Mouse (Mus musculus): ENCODE data around the gene Clic6. TPM values are rescaled to one million over a fixed set of nuclear protein-coding genes. Genes with fewer than 3 reads are reported as not detected.

Clic6 gene
- polyA plus RNA-seq (2016; fragmentation: Nextera tagmentation; extraction: Ambion mirVana) = 13.2 and 15.3 TPM in 2 replicates

DNA sequence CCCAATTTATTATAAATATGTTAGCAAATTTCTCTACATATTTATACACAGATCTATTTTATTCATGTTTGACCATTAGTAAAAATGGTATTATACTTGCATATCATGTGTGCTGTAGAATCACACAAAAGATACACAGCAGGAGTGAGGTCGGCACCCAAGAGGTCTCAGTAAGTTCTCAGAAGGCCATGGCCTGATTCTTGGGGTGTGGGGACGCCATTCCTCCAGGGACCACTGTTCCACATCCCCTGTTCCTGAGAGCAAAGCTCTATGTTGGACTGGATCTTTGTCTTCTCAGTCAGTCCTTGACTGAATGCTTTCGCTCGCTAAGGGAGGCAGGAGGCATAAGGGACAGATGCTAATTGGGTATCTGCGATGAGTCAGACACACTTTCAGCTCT lies at the start of gene Clic6:
Clic6 (plus strand) TSS at position 301 of the 400 bp plus-strand sequence.
- Histone ChIP-seq H3K9me3 (replicated peaks) (no peaks in the 10 kb centered on the region), H3K36me3 (no peaks in the 10 kb centered on the region), H3K27me3 (peaks cover 7% of the 10 kb centered on the region), H3K4me3 (no peak within 1 kb of the TSS), H3K27ac (no peak within 1 kb of the TSS), H3K4me1 (no peaks in the 10 kb centered on the region), H3K9ac (no peak within 1 kb of the TSS), H3K4me2 (replicated peaks) (no peak within 1 kb of the TSS)
- no peak for ATAC-seq (ENCODE audit: low FRiP score)
- 89% methylated on average over 5 of the region's 5 CpGs for WGBS

- H3K27ac ChIP-seq = no peak overlapping the region
- no peak overlapping the region for H3K9ac ChIP-seq
- WGBS = 80% methylated on average over 2 of the region's 2 CpGs
- no peaks in the 10 kb centered on the region for H3K9me3 ChIP-seq (replicated peaks)
- peaks cover 31% of the 10 kb centered on the region for H3K4me1 ChIP-seq
- H3K4me2 ChIP-seq (replicated peaks) = no peak overlapping the region
- no peaks in the 10 kb centered on the region for H3K27me3 ChIP-seq
- H3K4me3 ChIP-seq = no peak overlapping the region
- no peak for ATAC-seq (ENCODE audit: low FRiP score)
- peaks cover 2% of the 10 kb centered on the region; the same call in 1 of the 2 replicates for H3K36me3 ChIP-seq
These were observed 45.8 kb upstream of the Clic6 start for GRCm38 (mm10) chr16:92439775-92440174.

GRCm38 (mm10) chr16:92440229-92440628 lies 45.3 kb upstream of the Clic6 start:
- WGBS = 67% methylated on average over 8 of the region's 8 CpGs
- no peak for ATAC-seq (ENCODE audit: low FRiP score)
- no peaks in the 10 kb centered on the region for H3K9me3 ChIP-seq (replicated peaks)
- H3K4me3 ChIP-seq = no peak overlapping the region
- H3K27ac ChIP-seq = no peak overlapping the region
- H3K4me2 ChIP-seq (replicated peaks) = no peak overlapping the region
- no peak overlapping the region for H3K9ac ChIP-seq
- no peaks in the 10 kb centered on the region for H3K27me3 ChIP-seq
- no peaks in the 10 kb centered on the region for H3K36me3 ChIP-seq
- H3K4me1 ChIP-seq = peaks cover 31% of the 10 kb centered on the region

DNA sequence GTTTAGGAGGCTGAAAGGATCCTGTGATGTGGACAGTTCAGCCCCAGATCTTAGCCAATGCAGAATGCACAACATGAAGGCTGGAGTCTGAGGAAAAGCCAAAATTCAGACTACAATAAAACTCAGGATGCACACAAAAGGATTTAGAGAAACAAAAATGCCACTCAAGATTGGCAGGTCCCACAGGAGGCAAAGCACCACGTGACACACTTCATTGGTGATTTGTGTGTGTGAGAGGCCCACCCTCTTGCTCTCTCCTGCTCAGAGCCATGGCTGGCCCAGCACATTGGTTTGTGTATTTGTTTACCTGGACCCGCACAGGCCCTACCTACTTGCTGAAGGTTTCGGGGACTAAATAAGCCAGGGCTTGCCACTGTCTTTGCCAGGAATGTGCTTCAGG lies 44.3 kb upstream of the Clic6 start:
- H3K4me1 ChIP-seq = peaks cover 27% of the 10 kb centered on the region
- no peak overlapping the region for H3K4me3 ChIP-seq
- H3K27ac ChIP-seq = 0 out of 2 replicates have a peak overlapping the region, but pooled peaks have one; percentile 35
- no peaks in the 10 kb centered on the region for H3K36me3 ChIP-seq
- H3K9ac ChIP-seq = no peak overlapping the region
- 65% methylated on average over 3 of the region's 3 CpGs for WGBS
- no peak for ATAC-seq (ENCODE audit: low FRiP score)
- H3K4me2 ChIP-seq (replicated peaks) = no peak overlapping the region
- H3K9me3 ChIP-seq (replicated peaks) = no peaks in the 10 kb centered on the region
- no peaks in the 10 kb centered on the region for H3K27me3 ChIP-seq

GRCm38 (mm10) chr16:92442150-92442549 lies 43.4 kb upstream of the Clic6 start:
- ATAC-seq (ENCODE audit: low FRiP score) = no peak
- whole genome bisulfite sequencing = 91% methylated on average over 11 of the region's 11 CpGs

DNA sequence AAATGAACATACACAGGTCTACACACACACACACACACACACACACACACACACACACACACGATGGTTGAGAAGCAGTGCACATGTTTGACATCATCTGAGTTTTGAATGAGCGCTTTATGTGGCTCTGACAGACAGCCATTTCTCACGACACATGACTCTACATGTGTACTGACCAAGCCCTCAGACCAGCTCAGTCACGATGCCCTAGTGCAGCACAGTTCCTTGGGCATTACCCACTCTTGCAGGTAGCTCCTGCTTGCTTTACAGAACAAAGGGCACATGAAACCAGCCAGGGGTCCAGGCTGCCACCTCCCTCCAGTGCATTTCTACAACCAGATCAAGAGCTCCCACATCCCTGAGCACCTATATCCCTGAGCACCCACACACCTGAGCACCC lies 42.6 kb upstream of the Clic6 start:
- Histone ChIP-seq H3K27ac (no peak overlapping the region), H3K27me3 (no peaks in the 10 kb centered on the region), H3K9me3 (replicated peaks) (no peaks in the 10 kb centered on the region), H3K4me1 (peaks cover 27% of the 10 kb centered on the region), H3K36me3 (no peaks in the 10 kb centered on the region), H3K4me3 (no peak overlapping the region), H3K4me2 (replicated peaks) (no peak overlapping the region), H3K9ac (no peak overlapping the region)
- 86% methylated on average over 4 of the region's 4 CpGs for WGBS
- ATAC-seq (ENCODE audit: low FRiP score) = no peak

More at GRCm38 (mm10) chr16:92442150-92442549, 43.4 kb upstream of the Clic6 start:
- Histone ChIP-seq H3K4me1 (peaks cover 27% of the 10 kb centered on the region), H3K4me2 (replicated peaks) (no peak overlapping the region), H3K4me3 (no peak overlapping the region), H3K9ac (no peak overlapping the region), H3K9me3 (replicated peaks) (no peaks in the 10 kb centered on the region), H3K27me3 (no peaks in the 10 kb centered on the region), H3K27ac (no peak overlapping the region), H3K36me3 (no peaks in the 10 kb centered on the region)

- Histone ChIP-seq H3K36me3 (no peaks in the 10 kb centered on the region), H3K9me3 (replicated peaks) (no peaks in the 10 kb centered on the region), H3K27ac (no peak overlapping the region), H3K4me3 (no peak overlapping the region), H3K27me3 (no peaks in the 10 kb centered on the region), H3K4me2 (replicated peaks) (no peak overlapping the region), H3K4me1 (peaks cover 27% of the 10 kb centered on the region), H3K9ac (no peak overlapping the region)
- 70% methylated on average over 13 of the region's 13 CpGs for WGBS
- ATAC-seq (ENCODE audit: low FRiP score) = no peak
These were observed 41.9 kb upstream of the Clic6 start for GRCm38 (mm10) chr16:92443644-92444113.

GRCm38 (mm10) chr16:92445377-92445776 lies 40.2 kb upstream of the Clic6 start:
- H3K4me2 ChIP-seq (replicated peaks) = no peak overlapping the region
- peaks cover 6% of the 10 kb centered on the region; the same call in 1 of the 2 replicates for H3K36me3 ChIP-seq
- WGBS = 65% methylated on average over 10 of the region's 10 CpGs
- no peaks in the 10 kb centered on the region for H3K27me3 ChIP-seq
- ATAC-seq (ENCODE audit: low FRiP score) = no peak
- H3K27ac ChIP-seq = no peak overlapping the region
- H3K4me3 ChIP-seq = no peak overlapping the region
- peaks cover 25% of the 10 kb centered on the region for H3K4me1 ChIP-seq
- no peaks in the 10 kb centered on the region for H3K9me3 ChIP-seq (replicated peaks)
- H3K9ac ChIP-seq = no peak overlapping the region

DNA sequence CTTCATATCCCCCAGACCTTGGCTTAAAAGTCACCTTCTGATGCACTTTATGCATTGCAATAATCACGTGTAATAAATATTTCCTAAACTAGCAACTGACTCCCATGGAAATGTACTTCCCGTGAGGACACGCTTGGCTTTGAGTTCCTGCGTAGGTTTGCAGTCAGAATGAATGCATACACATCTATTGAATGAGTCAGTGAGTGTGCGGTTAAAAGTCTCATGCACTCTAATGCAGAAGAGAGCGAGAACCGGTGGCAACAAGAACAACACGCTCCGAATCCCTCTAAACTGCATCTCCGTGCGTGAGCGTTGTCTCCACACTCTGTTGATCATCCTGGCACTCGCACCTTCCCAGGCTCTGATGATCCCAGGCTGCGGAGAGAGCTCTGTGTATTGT lies 36.5 kb upstream of the Clic6 start:
- 94% methylated on average over 14 of the region's 14 CpGs for WGBS
- no peaks in the 10 kb centered on the region for H3K9me3 ChIP-seq (replicated peaks)
- H3K27ac ChIP-seq = no peak overlapping the region
- no peak overlapping the region for H3K9ac ChIP-seq
- H3K4me2 ChIP-seq (replicated peaks) = no peak overlapping the region
- H3K4me1 ChIP-seq = peaks cover 9% of the 10 kb centered on the region; the same call in 1 of the 2 replicates
- H3K36me3 ChIP-seq = peaks cover 11% of the 10 kb centered on the region; the same call in 1 of the 2 replicates
- no peak overlapping the region for H3K4me3 ChIP-seq
- ATAC-seq (ENCODE audit: low FRiP score) = no peak
- no peaks in the 10 kb centered on the region for H3K27me3 ChIP-seq

DNA sequence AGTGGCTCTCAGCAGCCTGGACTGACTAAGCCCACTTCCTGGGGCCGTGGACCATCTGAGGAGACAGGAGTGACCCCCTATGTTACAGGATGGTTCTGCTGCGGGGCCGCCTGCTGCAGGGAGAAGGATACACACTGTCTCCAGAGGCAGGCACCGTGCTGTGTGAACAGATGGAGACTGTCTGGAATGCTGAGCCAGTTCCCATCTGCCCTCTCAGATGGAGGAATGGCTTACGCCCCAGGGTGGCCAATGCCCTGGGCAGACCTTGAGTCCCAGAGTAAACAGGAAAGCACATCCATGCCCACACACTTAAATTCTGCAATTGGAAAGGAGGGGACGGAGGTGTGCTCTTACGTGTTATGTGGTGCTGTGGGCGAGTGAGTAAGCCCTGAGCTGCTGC lies 35.2 kb upstream of the Clic6 start:
- no peak overlapping the region for H3K4me2 ChIP-seq (replicated peaks)
- no peak overlapping the region for H3K27ac ChIP-seq
- H3K9me3 ChIP-seq (replicated peaks) = no peaks in the 10 kb centered on the region
- no peak overlapping the region for H3K9ac ChIP-seq
- WGBS = 81% methylated on average over 8 of the region's 8 CpGs
- H3K4me3 ChIP-seq = no peak overlapping the region
- ATAC-seq (ENCODE audit: low FRiP score) = no peak
- peaks cover 11% of the 10 kb centered on the region; the same call in 1 of the 2 replicates for H3K36me3 ChIP-seq
- H3K27me3 ChIP-seq = no peaks in the 10 kb centered on the region
- H3K4me1 ChIP-seq = peaks cover 9% of the 10 kb centered on the region; the same call in 1 of the 2 replicates

- Histone ChIP-seq H3K36me3 (peaks cover 11% of the 10 kb centered on the region; the same call in 1 of the 2 replicates), H3K9me3 (replicated peaks) (no peaks in the 10 kb centered on the region), H3K27ac (no peak overlapping the region), H3K9ac (no peak overlapping the region), H3K27me3 (no peaks in the 10 kb centered on the region), H3K4me3 (no peak overlapping the region), H3K4me1 (peaks cover 9% of the 10 kb centered on the region; the same call in 1 of the 2 replicates), H3K4me2 (replicated peaks) (no peak overlapping the region)
- no peak for ATAC-seq (ENCODE audit: low FRiP score)
- WGBS = 80% methylated on average over 17 of the region's 17 CpGs
These were observed 33.9 kb upstream of the Clic6 start for GRCm38 (mm10) chr16:92451516-92452072.

- WGBS = 64% methylated on average over 8 of the region's 8 CpGs
- no peak overlapping the region for H3K4me3 ChIP-seq
- H3K36me3 ChIP-seq = peaks cover 11% of the 10 kb centered on the region; the same call in 1 of the 2 replicates
- no peaks in the 10 kb centered on the region for H3K27me3 ChIP-seq
- H3K9ac ChIP-seq = no peak overlapping the region
- H3K4me1 ChIP-seq = peaks cover 11% of the 10 kb centered on the region; the same call in 1 of the 2 replicates
- ATAC-seq (ENCODE audit: low FRiP score) = no peak; the same call in 1 of the 2 replicates
- no peak overlapping the region for H3K27ac ChIP-seq
- H3K4me2 ChIP-seq (replicated peaks) = no peak overlapping the region
- no peaks in the 10 kb centered on the region for H3K9me3 ChIP-seq (replicated peaks)
These were observed 32.9 kb upstream of the Clic6 start for GRCm38 (mm10) chr16:92452609-92453008.

DNA sequence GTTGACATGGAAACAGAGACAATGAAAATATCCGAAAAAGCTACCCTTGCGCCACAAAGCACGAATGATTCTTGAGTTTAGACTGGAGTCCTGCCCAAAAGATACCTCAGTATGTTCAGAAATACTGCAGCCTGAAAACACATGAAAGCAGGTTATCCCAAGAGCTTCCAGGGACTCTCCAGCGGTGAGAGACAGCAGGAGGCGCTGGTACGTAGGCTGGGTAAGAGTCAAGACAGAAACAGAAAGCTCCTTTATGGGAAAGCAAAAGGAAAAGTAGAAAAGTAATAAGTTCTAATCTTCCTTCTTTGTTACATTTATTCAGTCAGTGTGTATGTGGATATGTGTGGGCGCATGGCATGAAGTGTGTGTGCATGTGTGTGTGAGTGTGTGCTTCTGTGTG lies 31.5 kb upstream of the Clic6 start:
- WGBS = 88% methylated on average over 7 of the region's 7 CpGs
- H3K4me2 ChIP-seq (replicated peaks) = no peak overlapping the region
- H3K9ac ChIP-seq = no peak overlapping the region
- peaks cover 9% of the 10 kb centered on the region; the same call in 1 of the 2 replicates for H3K36me3 ChIP-seq
- H3K9me3 ChIP-seq (replicated peaks) = no peaks in the 10 kb centered on the region
- ATAC-seq (ENCODE audit: low FRiP score) = no peak
- no peak overlapping the region for H3K4me3 ChIP-seq
- peaks cover 11% of the 10 kb centered on the region; the same call in 1 of the 2 replicates for H3K4me1 ChIP-seq
- no peak overlapping the region for H3K27ac ChIP-seq
- H3K27me3 ChIP-seq = no peaks in the 10 kb centered on the region

Data from hindbrain, embryonic 12.5 days (tissue).